Mouse (Mus musculus) neural tube, embryonic 12.5 days (tissue): Measurements from ENCODE around the gene Clybl. TPM values are rescaled to one million over a fixed set of nuclear protein-coding genes. Genes with fewer than 3 reads are reported as not detected.
A peak's percentile ranks its signal among the peaks of the same experiment; 100 is the strongest.

Experiments
- ATAC-seq: fragments of 200-750 bp; cut with Nextera tagmentation; 2 replicates; pipeline ENCODE4 v1.8.0; 2017; ENCODE audit warnings: low read depth, mild to moderate bottlenecking, moderate TSS enrichment, moderate library complexity; ENCODE audit not compliant: low FRiP score
- H3K27ac ChIP-seq: fragments of 300-500 bp; sonication (generic); 2 replicates; pipeline ENCODE4 v1.5.1; 2016
- H3K27me3 ChIP-seq: fragments of 300-500 bp; sonication (generic); replicated peaks from 2 replicates; pipeline ENCODE4 v1.6.1; 2016; ENCODE audit warnings: mild to moderate bottlenecking
- H3K36me3 ChIP-seq: fragments of 300-500 bp; sonication (generic); 2 replicates; pipeline ENCODE4 v1.6.1; 2016; ENCODE audit warnings: mild to moderate bottlenecking
- H3K4me1 ChIP-seq: fragments of 300-500 bp; sonication (generic); 2 replicates; pipeline ENCODE4 v1.6.1; 2016
- H3K4me2 ChIP-seq: fragments of 300-500 bp; sonication (generic); replicated peaks from 2 replicates; pipeline ENCODE4 v1.6.1; 2016; ENCODE audit warnings: mild to moderate bottlenecking
- H3K4me3 ChIP-seq: fragments of 300-500 bp; sonication (generic); 2 replicates; pipeline ENCODE4 v1.5.1; 2016
- H3K9ac ChIP-seq: fragments of 300-500 bp; sonication (generic); 2 replicates; pipeline ENCODE4 v1.6.1; 2016; ENCODE audit warnings: mild to moderate bottlenecking
- H3K9me3 ChIP-seq: fragments of 300-500 bp; sonication (generic); 2 replicates; pipeline ENCODE4 v1.6.1; 2016; ENCODE audit warnings: mild to moderate bottlenecking
- WGBS: fragments of 180-500 bp; shearing (Covaris S2); methylation state at CpG from one replicate; pipeline ENCODE4 v1.1.7; 2016; 5-methylcytosine and 5-hydroxymethylcytosine counted together
- polyA plus RNA-seq: library from polyadenylated mRNA; unstranded; fragments of >200 nt; fragmentation: Nextera tagmentation; extraction: Ambion mirVana; gene quantifications from 2 replicates; pipeline ENCODE4 v1.2.1, GENCODE M21; 2016

The Clybl gene
- polyA plus RNA-seq, 1 experiment from 2014 or later: 12.6 TPM

DNA sequence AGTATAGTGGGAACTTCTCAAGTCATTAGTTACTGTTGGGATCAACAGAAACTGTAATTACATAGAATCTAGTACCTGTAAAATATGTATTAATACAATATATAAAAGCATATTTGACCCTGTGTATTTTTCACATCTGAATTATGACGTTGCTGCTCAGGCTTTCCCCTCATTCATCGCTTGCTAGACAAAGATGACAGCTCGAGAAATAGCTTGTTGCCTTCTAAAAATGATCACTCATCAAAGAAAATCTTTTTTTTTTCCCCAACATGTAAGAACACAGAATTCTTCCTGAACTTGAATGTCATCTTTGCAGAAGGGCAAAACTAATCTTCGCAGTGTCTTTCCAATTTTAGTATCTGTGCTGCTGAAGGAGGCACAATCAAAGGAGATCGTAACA lies 206.3 kb downstream of the Clybl start:
- WGBS: 92% methylated on average over 5 of the region's 5 CpGs
- Histone ChIP-seq H3K9me3 (no peaks in the 10 kb centered on the region), H3K4me2 (no peak overlapping the region)

DNA sequence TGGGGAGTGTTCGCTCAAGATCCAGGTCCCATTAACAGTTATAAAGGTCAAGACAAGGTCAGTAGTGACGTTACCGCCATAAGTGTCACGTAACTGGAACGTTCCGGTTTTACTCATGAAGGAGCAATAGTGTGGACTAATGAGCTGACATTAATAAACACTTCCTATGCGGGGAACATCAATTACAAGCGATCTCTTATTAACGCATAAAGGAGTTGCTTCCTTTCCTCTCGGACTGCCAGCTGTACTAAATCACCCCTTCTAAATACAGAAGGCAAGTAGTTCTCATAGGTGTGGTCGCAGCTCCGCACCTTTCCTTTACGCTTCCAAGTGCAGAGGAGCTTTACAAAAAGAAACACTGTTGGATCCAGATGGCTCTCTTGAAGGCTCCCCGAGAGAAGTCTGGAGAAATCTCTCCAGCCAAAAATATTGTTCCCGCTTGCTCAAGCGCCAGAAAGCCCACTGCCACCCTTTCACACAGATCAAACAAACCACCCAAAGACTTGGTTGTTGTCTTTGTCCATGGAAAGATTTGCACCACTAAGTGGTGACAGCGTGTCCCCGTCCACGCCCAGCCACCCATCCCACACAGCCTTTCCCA lies 207.0 kb downstream of the Clybl start:
- Histone ChIP-seq H3K27me3 (peaks cover 9% of the 10 kb centered on the region; the same call in 1 of the 2 replicates), H3K4me3 (no peak overlapping the region), H3K4me1 (peaks cover 11% of the 10 kb centered on the region), H3K9me3 (no peaks in the 10 kb centered on the region), H3K36me3 (no peaks in the 10 kb centered on the region), H3K27ac (no peak overlapping the region), H3K9ac (no peak overlapping the region), H3K4me2 (no peak overlapping the region; the same call in 1 of the 2 replicates)
- ATAC-seq: no peak
- 47% methylated on average over 19 of the region's 19 CpGs for WGBS

More for the DNA sequence above, 206.3 kb downstream of the Clybl start:
- no peak overlapping the region for H3K9ac ChIP-seq
- peaks cover 11% of the 10 kb centered on the region for H3K4me1 ChIP-seq
- H3K36me3 ChIP-seq: no peaks in the 10 kb centered on the region
- H3K27ac ChIP-seq: no peak overlapping the region
- ATAC-seq: no peak
- H3K27me3 ChIP-seq: peaks cover 9% of the 10 kb centered on the region; the same call in 1 of the 2 replicates
- H3K4me3 ChIP-seq: no peak overlapping the region

- no peaks in the 10 kb centered on the region for H3K36me3 ChIP-seq
- H3K9me3 ChIP-seq: no peaks in the 10 kb centered on the region
- H3K27ac ChIP-seq: no peak overlapping the region
- H3K4me3 ChIP-seq: no peak overlapping the region
- H3K9ac ChIP-seq: no peak overlapping the region
- H3K4me1 ChIP-seq: peaks cover 10% of the 10 kb centered on the region
- ATAC-seq: no peak
- H3K27me3 ChIP-seq: peaks cover 6% of the 10 kb centered on the region; the same call in 1 of the 2 replicates
- WGBS: 88% methylated on average over 13 of the region's 13 CpGs
- no peak overlapping the region for H3K4me2 ChIP-seq
Observed at GRCm38 (mm10) chr14:122389684-122390370, 208.3 kb downstream of the Clybl start.

DNA sequence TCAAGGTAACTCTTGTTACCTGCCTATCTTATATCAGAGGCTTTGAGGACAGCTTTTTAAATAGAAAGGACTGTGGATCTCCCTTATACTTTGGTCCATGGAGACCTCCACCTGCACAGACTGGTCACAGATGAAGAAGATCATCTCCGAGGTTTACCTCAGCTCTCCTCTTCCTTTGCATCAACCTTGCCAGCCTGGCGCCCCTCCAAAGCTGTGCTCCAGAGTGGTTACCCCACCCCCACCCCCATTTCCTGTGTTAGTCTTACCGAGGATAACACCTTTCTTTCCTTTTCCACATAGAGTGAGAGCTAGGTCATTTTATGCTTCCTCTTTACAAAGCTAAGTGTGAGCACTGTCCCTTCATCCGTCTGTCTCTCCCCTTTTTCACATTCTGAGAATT lies 209.4 kb downstream of the Clybl start:
- Histone ChIP-seq H3K9me3 (no peaks in the 10 kb centered on the region), H3K9ac (no peak overlapping the region), H3K27ac (no peak overlapping the region), H3K4me2 (no peak overlapping the region), H3K27me3 (peaks cover 6% of the 10 kb centered on the region; the same call in 1 of the 2 replicates), H3K4me1 (peaks cover 6% of the 10 kb centered on the region; the same call in 1 of the 2 replicates), H3K4me3 (no peak overlapping the region), H3K36me3 (no peaks in the 10 kb centered on the region)
- no peak for ATAC-seq
- WGBS: 62% methylated on average over 4 of the region's 4 CpGs

DNA sequence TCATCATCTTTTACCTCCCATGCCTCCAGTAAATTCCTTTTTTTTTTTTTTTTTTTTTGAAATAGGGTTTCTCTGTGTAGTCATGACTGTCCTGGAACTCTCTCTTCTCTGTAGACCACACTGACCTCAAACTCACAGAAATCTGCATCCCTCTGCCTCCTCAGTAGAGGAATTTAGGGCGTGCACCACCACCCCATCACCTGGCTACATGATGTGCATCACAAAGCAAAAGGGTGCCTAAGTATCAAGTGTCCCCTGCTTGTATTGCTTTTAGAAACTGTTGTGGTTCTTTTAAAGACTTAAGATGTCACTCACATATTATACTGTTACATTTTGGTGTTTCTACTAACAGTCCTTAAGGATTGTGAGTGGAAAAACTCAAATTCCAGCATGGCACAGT lies 211.6 kb downstream of the Clybl start:
- H3K4me1 ChIP-seq: peaks cover 6% of the 10 kb centered on the region; the same call in 1 of the 2 replicates
- H3K9ac ChIP-seq: no peak overlapping the region
- H3K9me3 ChIP-seq: peaks cover 4% of the 10 kb centered on the region; the same call in 1 of the 2 replicates
- H3K4me2 ChIP-seq: no peak overlapping the region
- H3K27me3 ChIP-seq: peaks cover 9% of the 10 kb centered on the region; the same call in 1 of the 2 replicates
- 77% methylated on average over 1 of the region's 1 CpGs for WGBS
- ATAC-seq: no peak
- H3K36me3 ChIP-seq: no peaks in the 10 kb centered on the region
- no peak overlapping the region for H3K27ac ChIP-seq
- no peak overlapping the region for H3K4me3 ChIP-seq

- Histone ChIP-seq H3K4me2 (no peak overlapping the region), H3K9ac (no peak overlapping the region), H3K27ac (no peak overlapping the region), H3K9me3 (peaks cover 4% of the 10 kb centered on the region; the same call in 1 of the 2 replicates), H3K36me3 (no peaks in the 10 kb centered on the region), H3K27me3 (peaks cover 22% of the 10 kb centered on the region), H3K4me1 (peaks cover 16% of the 10 kb centered on the region; the same call in 1 of the 2 replicates), H3K4me3 (no peak overlapping the region)
- 58% methylated on average over 4 of the region's 4 CpGs for WGBS
- no peak for ATAC-seq
Observed at GRCm38 (mm10) chr14:122398676-122399075, 217.2 kb downstream of the Clybl start.

DNA sequence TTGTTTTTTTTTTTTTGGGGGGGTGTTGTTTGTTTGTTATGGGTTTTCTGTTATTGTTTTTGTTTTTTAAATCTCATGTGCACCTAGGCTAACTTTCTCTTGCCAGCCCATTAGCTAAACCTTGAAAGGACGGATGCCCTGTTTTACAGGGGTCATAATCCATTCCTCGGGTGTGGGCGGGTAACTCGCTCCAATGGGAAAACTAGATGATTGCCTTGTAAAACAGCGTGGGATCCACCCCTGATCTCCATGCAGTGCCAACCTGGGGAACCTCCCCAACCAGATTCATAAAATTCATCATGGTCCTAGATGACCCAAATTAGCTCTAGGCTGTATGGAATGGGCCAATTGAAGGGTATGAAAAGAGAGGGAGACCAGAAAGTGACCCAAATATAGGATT lies 218.4 kb downstream of the Clybl start:
- H3K36me3 ChIP-seq: no peaks in the 10 kb centered on the region
- WGBS: 31% methylated on average over 5 of the region's 5 CpGs
- no peak overlapping the region for H3K4me2 ChIP-seq
- H3K9me3 ChIP-seq: peaks cover 4% of the 10 kb centered on the region; the same call in 1 of the 2 replicates
- H3K27me3 ChIP-seq: peaks cover 33% of the 10 kb centered on the region
- peaks cover 19% of the 10 kb centered on the region; the same call in 1 of the 2 replicates for H3K4me1 ChIP-seq
- no peak overlapping the region for H3K9ac ChIP-seq
- ATAC-seq: no peak
- no peak overlapping the region for H3K4me3 ChIP-seq
- no peak overlapping the region for H3K27ac ChIP-seq

DNA sequence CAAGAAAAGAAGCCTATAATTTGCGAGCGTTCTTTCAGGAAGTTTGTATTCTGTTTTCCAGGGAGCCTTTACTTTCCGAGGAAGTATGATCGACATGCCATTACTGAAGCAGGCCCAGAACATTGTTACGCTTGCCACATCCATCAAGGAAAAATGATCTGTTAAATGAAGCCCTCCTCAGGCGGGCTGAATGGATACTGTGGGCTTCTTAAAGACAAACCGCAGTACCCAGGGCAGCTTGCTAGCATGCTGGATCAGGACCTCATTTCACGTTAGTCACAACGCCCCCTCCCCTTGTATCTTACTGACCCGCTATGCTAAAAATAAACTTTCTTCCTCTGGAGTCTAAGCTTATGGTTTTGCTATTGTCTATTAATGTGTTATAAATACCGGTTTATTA lies 220.4 kb downstream of the Clybl start:
- no peak overlapping the region for H3K4me2 ChIP-seq
- H3K9ac ChIP-seq: no peak overlapping the region
- no peaks in the 10 kb centered on the region for H3K36me3 ChIP-seq
- H3K27me3 ChIP-seq: peaks cover 40% of the 10 kb centered on the region
- H3K4me3 ChIP-seq: no peak overlapping the region
- H3K27ac ChIP-seq: no peak overlapping the region
- H3K4me1 ChIP-seq: peaks cover 36% of the 10 kb centered on the region
- ATAC-seq: no peak
- WGBS: 32% methylated on average over 11 of the region's 11 CpGs
- H3K9me3 ChIP-seq: peaks cover 2% of the 10 kb centered on the region; the same call in 1 of the 2 replicates

- H3K4me2 ChIP-seq: no peak overlapping the region; the same call in 1 of the 2 replicates
Observed at GRCm38 (mm10) chr14:122402716-122403258, 221.3 kb downstream of the Clybl start.

GRCm38 (mm10) chr14:122403422-122403940 lies 222.0 kb downstream of the Clybl start:
- no peak overlapping the region for H3K9ac ChIP-seq
- no peak overlapping the region for H3K27ac ChIP-seq
- H3K9me3 ChIP-seq: no peaks in the 10 kb centered on the region
- no peak overlapping the region for H3K4me3 ChIP-seq
- no peaks in the 10 kb centered on the region for H3K36me3 ChIP-seq
- peaks cover 39% of the 10 kb centered on the region for H3K4me1 ChIP-seq
- H3K27me3 ChIP-seq: peaks cover 55% of the 10 kb centered on the region
- H3K4me2 ChIP-seq: no peak overlapping the region
- WGBS: 52% methylated on average over 3 of the region's 3 CpGs
- ATAC-seq: no peak

More at GRCm38 (mm10) chr14:122402716-122403258, 221.3 kb downstream of the Clybl start:
- H3K27me3 ChIP-seq: peaks cover 49% of the 10 kb centered on the region
- H3K9me3 ChIP-seq: no peaks in the 10 kb centered on the region
- no peak overlapping the region for H3K9ac ChIP-seq
- peak; percentile 15; the same call in 1 of the 2 replicates for ATAC-seq
- H3K27ac ChIP-seq: no peak overlapping the region
- H3K4me1 ChIP-seq: peaks cover 39% of the 10 kb centered on the region
- 13% methylated on average over 12 of the region's 12 CpGs for WGBS
- H3K4me3 ChIP-seq: no peak overlapping the region
- no peaks in the 10 kb centered on the region for H3K36me3 ChIP-seq

DNA sequence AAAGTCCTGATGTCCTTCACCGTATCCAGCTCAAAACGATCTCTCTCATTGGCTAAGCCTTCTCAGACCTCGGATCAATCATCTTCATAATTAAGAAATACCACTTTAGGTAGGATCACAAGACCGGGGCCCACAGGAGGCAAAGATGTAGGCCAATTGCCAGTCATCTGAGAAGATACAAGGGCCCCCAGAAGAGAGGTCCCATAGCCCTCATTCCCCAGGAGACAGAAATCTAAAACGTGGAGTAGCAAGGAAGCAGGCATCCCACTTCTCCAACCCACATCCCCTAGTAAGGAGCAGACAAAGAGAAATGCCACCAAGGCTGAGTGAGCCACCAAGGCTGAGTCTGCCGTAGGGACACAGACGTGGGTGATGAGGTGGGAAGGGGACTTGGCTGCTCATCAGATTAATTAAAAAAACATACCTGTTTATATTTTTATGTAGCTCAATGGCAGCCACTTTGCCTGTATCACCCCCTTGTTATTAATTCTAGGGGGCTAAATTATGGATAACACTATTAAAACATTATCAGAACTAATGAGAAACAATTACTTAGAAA lies 223.2 kb downstream of the Clybl start:
- no peak overlapping the region for H3K4me3 ChIP-seq
- H3K27me3 ChIP-seq: peaks cover 62% of the 10 kb centered on the region
- WGBS: 66% methylated on average over 7 of the region's 7 CpGs
- H3K9ac ChIP-seq: no peak overlapping the region
- H3K4me2 ChIP-seq: 0 out of 2 replicates have a peak overlapping the region, but pooled peaks have one; percentile 19
- no peak for ATAC-seq
- H3K36me3 ChIP-seq: no peaks in the 10 kb centered on the region
- H3K9me3 ChIP-seq: no peaks in the 10 kb centered on the region
- no peak overlapping the region for H3K27ac ChIP-seq
- peaks cover 39% of the 10 kb centered on the region for H3K4me1 ChIP-seq

- Histone ChIP-seq H3K27me3 (peaks cover 67% of the 10 kb centered on the region), H3K36me3 (no peaks in the 10 kb centered on the region), H3K27ac (no peak overlapping the region), H3K4me2 (peak overlapping the region; percentile 79), H3K4me1 (peaks cover 39% of the 10 kb centered on the region), H3K9me3 (no peaks in the 10 kb centered on the region), H3K9ac (no peak overlapping the region), H3K4me3 (no peak overlapping the region)
- ATAC-seq: peak; percentile 27; the same call in 1 of the 2 replicates
- 12% methylated on average over 12 of the region's 12 CpGs for WGBS
Observed at GRCm38 (mm10) chr14:122405236-122405635, 223.7 kb downstream of the Clybl start.
